Mouse (Mus musculus) adrenal gland, postnatal 25 days (tissue): ENCODE results near the gene Rpl36a-ps1. TPM values are rescaled to one million over a fixed set of nuclear protein-coding genes. Genes with fewer than 3 reads are reported as not detected.
"Not testable (repeated sequence)": the region's sequence is repeated elsewhere in the genome, so short reads cannot be mapped to it uniquely, and the experiment has no call there.

Experiments used
- DNase-seq: peaks from one replicate; pipeline ENCODE4 v3.0.0; 2021; ENCODE audit warnings: mixed read lengths
- long read RNA-seq: library from polyadenylated mRNA; stranded (forward); transcript quantifications from one replicate; pipeline ENCODE4 v2.0.0, GENCODE M21; 2021
- total RNA-seq: library from RNA; stranded (reverse); gene quantifications from 2 replicates; pipeline ENCODE4 v1.2.3, GENCODE M21; 2021

The Rpl36a-ps1 gene
- total RNA-seq = 4.4 TPM in 1 of 2 replicates, not detected in the other
- long read RNA-seq, partial matches to known transcripts = 0 of 2 reads
- long read RNA-seq, other reads (novel, unspliced or antisense) = 0 of 2 reads

DNA sequence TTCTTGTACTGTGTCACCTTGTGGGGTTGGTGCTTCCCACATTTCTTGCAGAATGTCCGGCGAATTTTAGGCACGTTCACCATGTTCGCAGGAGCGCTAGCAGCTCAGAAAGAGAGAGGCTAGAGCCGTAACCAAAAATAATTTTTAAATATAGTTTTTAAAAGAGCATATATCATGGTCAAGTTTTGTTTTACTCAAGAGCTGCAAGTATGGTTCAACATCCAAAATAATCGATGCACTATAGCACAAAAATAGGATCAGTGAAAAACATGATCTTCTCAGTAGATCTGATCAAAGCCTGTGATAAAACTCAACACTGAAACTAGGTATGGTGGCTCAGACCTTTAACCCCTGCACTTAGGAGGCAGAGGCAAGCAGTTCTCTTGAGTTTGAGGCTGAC, at the start of gene Rpl36a-ps1:
Rpl36a-ps1 (minus strand) TSS at position 101 of the 400 bp plus-strand sequence.
- DNase-seq = no peak

DNA sequence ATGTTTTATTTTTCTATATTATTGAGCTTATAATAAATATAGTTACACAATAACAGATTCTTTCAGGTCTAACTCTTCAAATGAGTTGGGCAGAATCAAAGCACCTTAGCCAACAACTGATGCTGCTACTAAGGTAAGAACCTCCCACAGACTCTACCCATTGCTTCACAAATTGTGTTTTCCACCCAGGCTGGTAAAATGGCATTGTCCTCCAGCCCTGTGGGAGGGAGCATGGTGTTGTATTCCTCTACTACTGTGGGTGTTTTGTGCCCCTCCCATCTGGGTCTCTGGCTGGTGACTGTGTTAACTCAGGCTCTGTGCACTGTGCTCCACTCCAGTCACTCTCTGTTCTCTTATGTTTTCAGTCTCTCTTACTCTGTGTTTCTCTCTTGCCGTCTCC, 49.4 kb upstream of the Rpl36a-ps1 start:
- no peak for DNase-seq

GRCm38 (mm10) chr14:99041416-99041815, 47.3 kb upstream of the Rpl36a-ps1 start:
- DNase-seq = no peak

DNA sequence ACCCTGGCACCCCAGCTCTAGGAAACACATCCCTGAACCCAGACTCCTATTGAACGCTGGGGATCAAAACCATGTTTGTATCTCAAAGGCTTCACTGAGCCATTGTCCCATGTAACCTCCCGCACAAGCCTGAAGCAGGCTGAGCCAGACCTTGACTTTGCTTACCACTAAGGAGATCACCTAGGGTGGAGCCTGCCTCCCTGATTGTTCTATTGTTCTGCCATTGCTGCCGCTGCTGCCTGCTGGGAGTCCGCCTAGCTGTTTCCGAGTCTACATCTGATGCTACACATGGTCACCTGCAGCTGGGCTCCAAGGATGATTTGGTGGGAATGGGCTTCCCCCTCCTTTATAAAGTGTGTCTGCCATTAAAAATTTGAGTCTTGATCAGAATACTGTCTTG, 45.2 kb upstream of the Rpl36a-ps1 start:
- not testable (repeated sequence) for DNase-seq

DNA sequence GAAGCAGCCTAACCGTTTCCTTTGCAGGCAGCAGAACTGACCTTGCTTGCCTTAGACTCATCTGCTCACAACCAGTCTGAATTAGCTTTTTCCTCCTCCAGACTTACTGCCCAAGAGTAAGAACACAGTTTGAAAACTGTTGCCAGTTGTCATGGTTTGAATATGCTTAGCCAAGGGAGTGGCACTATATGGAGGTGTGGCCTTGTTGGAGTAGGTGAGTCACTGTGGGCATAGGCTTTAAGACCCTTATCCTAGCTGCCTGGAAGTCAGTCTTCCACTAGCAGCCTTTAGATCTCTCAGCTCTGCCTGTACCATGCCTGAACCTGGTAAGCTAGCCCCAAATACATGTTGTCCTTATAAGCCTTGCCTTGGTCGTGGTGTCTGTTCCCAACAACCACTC, 43.6 kb upstream of the Rpl36a-ps1 start:
- DNase-seq = no peak

DNA sequence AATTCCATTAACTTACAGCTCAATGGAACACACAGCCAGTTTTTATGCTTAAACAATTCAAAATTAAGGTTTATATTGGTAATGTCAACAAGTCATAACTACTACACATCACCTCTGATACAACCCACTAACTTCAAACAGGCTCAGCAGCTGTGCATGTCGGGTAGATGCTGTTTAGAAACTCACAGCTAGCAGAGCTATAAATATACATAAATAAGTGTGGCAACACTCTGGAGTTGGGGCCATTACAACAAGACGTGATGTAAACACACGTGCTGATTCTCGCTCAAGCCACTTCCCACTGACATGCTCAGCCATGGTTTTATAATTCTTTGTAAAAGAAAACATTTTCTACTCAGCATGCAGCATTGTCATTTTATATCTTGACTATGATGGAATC, 41.9 kb upstream of the Rpl36a-ps1 start:
- DNase-seq = no peak

- DNase-seq = not testable (repeated sequence)
These were observed 40.7 kb upstream of the Rpl36a-ps1 start for GRCm38 (mm10) chr14:99034851-99035250.

- DNase-seq = no peak
These were observed 38.5 kb upstream of the Rpl36a-ps1 start for GRCm38 (mm10) chr14:99032596-99032995.

DNA sequence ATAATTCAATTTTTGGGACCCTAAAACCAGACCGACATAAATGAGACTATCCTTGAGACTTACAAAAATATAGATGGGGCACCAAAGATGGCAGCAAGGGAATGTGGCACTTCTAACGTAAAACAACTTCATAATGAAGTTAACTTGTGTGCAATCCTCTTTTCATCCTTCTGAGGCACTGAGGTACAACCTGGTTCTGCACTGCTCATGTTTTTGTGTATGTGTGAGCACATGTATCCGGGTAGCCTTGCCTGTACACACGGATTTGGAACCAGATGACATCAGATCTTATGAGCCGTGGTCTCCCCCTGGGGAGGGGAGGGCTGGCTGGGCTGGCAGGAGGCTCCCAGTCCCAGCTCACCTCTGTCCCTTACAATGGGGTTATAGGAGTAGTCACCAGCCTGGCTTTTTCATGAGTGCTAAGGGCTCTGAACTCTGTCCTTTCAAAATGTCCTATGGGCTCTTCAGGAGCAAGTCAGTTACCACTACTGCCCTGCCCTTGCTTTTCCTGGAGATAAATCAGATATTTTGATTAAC, 37.3 kb upstream of the Rpl36a-ps1 start:
- DNase-seq = no peak

- no peak for DNase-seq
These were observed 35.9 kb upstream of the Rpl36a-ps1 start for GRCm38 (mm10) chr14:99029987-99030386.

GRCm38 (mm10) chr14:99022346-99023086, 28.4 kb upstream of the Rpl36a-ps1 start:
- no peak for DNase-seq

DNA sequence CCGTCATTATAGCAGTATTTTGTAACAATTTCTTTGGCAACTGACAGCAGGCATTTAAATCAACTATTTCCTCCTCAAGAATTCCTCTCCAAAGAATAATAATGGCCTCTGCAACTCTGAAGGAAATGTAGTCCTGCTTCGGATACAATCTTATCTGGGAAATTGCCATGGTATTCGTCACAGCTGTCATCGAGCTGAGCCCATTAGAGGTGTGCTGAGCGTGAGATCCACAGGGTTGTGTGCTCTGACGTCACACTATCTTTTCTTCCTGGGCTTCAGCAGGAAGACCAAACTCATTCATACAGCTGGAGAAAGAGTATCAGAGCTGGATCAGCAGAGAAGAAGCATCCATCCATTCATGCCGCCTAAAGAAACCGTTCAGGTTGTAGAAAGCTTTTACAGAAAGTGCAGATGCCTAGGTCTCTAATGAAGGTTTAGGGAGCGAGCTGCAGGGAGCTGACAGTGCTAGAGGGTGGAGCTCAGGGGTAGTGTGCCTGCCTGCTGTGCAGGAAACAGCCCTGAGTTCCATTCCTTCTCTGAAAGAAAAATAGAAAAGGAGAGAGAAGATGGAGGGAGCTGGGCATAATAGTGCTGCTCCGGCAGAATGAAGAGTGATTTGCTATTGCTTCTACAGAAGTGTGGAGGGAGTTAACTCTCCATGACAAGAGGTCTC, 25.2 kb upstream of the Rpl36a-ps1 start:
- DNase-seq = no peak

- no peak for DNase-seq
These were observed 24.6 kb upstream of the Rpl36a-ps1 start for GRCm38 (mm10) chr14:99018691-99019090.

GRCm38 (mm10) chr14:99010920-99011313, 16.8 kb upstream of the Rpl36a-ps1 start:
- no peak for DNase-seq

DNA sequence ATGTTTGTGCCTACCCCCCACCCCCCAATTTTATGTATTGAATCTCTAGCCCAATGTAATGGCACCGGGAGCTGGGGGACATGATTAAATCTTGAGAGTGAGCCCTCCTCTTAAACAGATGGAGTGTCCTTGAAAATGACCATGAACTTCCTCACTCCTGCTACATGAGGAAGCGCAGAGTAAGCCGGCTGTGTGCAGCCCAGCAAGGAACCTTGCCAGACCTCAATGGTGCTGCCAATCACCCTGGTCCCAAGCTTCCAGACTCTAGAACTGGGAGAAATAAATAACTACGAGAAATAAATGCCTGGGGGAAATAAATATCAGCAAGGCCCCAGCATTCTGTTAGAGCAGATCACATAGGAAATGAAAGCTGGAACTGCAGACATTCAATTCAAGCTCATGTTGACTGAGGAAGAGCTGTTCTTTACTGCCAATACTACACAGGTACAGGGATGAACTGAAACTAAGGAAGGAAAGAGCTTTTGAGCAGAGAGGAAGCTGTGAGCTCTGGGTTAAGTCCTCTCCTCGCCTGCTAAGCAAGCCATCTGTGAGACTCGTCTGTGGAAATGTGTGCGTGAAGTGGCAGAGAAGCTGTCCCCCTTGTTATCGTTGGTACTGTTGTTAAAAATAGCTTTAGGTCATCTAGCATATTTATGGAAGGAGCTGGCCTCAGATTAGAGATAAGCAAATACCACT, 16.3 kb upstream of the Rpl36a-ps1 start:
- no peak for DNase-seq

- DNase-seq = no peak
These were observed 1.6 kb downstream of the Rpl36a-ps1 start for GRCm38 (mm10) chr14:98992482-98992881.

DNA sequence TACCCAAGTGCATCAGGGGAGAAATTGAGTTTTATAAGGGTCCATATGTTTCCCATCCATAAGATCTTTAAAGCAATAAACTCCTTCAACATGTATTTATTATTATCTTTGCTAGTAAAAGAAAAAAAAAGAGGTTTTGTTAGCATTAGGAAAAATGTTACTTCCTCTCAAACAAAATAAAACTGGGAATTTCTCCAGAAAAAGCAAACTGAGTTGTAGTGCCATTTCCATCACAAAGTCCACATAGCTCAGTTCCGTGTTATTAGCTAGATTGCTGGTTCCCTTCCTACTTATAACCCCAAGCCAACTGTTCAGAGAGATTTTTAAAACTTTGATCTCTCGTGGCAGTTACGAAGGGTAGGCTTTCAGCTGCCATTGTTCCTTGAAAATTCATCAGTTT, 3.5 kb downstream of the Rpl36a-ps1 start:
- no peak for DNase-seq

GRCm38 (mm10) chr14:98989818-98990217, 4.3 kb downstream of the Rpl36a-ps1 start:
- no peak for DNase-seq

DNA sequence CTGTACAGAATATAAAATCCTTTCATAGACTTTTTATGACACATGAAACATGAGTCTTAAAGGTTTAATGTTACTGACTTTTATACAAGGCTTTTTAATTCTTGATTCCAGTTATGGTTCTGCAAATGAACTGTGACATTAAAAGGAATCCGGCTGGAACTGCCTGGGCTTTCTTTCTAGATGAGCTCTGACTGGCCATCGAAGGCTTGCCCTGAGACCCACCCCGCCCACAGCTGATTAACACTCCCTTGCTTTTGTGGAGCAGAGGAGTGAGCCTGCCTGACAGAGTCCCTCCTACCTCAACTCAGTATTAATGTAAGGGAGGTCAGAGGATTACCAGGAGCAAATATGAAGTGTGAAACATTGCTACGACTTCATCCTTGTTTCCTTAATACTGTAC, 22.2 kb downstream of the Rpl36a-ps1 start:
- no peak for DNase-seq

- DNase-seq = no peak
These were observed 35.0 kb downstream of the Rpl36a-ps1 start for GRCm38 (mm10) chr14:98958978-98959658.

DNA sequence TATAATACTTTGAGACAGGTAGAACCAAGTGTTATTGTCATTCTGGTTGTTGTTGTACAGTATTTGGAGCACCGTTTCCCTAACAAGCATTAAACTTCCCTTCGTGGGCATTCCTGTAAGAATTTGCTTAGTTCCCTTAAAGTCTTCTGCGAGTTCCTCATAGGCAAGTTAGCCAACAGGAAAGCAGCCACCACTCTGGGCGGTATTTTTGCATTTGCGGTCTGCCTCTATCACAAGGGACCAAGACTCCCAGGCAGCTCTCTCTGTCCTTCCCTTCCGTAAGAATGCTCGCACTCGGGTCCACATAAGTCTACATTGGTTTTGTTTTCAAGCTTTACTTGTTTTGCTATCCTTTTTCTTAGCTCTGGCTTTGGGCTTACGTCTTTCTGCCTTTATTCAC, 37.3 kb downstream of the Rpl36a-ps1 start:
- no peak for DNase-seq

DNA sequence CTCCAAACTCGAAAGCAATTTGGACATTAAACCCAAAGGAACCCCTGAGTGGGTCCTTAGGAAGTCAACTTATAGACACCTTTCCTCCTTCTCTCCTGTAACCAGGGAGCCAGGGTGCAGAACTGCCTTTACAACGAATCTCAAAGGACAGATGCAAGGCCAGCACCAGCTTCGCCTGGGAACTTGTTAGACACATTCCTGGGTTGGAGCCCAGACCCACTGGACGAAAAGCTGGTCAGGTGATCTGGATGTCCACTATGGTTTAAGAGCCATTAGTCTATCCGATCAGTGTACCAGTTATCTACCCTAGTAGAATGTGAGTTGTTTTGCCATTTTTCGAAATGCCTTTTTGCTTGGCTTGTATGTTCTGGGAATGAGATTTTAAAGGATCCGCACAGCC, 41.7 kb downstream of the Rpl36a-ps1 start:
- no peak for DNase-seq
